Mouse (Mus musculus): ENCODE data around the gene Tomm22.
A peak's percentile ranks its signal among the peaks of the same experiment; 100 is the strongest.

- peak; percentile 35 for TF ChIP-seq CTCF (IDR thresholded peaks at IDR 0.05; ENCODE audit: low read depth, low read length)
- TF ChIP-seq POLR2A (IDR thresholded peaks at IDR 0.05; ENCODE audit: insufficient read depth, low read length), result no peak
- no peak for TF ChIP-seq EP300 (IDR thresholded peaks at IDR 0.05; ENCODE audit: insufficient read depth, low read depth, low read length)
Observed at GRCm38 (mm10) chr15:79708229-79708822, 37.7 kb downstream of the Tomm22 start.

Measured in ES-Bruce4 (cell line).